Mouse (Mus musculus) liver, embryonic 13.5 days (tissue): ENCODE data around the gene Zwilch. TPM values are rescaled to one million over a fixed set of nuclear protein-coding genes. Genes with fewer than 3 reads are reported as not detected.
"Not testable (repeated sequence)": the region's sequence is repeated elsewhere in the genome, so short reads cannot be mapped to it uniquely, and the experiment has no call there.

ENCODE experiments used
- ATAC-seq: fragments of 200-750 bp; cut with Nextera tagmentation; 2 replicates; pipeline ENCODE4 v1.8.0; 2017; ENCODE audit warnings: low read depth, mild to moderate bottlenecking, moderate number of reproducible peaks, moderate library complexity
- DNase-seq: peaks from one replicate; pipeline ENCODE4 v3.0.0; 2022
- H3K27ac ChIP-seq: fragments of 300-500 bp; sonication (generic); 2 replicates; pipeline ENCODE4 v1.5.1; 2015; ENCODE audit warnings: moderate library complexity, mild to moderate bottlenecking, inconsistent platforms
- H3K27me3 ChIP-seq: fragments of 300-500 bp; sonication (generic); 2 replicates; pipeline ENCODE4 v1.6.1; 2015; ENCODE audit warnings: mild to moderate bottlenecking, inconsistent platforms
- H3K36me3 ChIP-seq: fragments of 300-500 bp; sonication (generic); 2 replicates; pipeline ENCODE4 v1.6.1; 2015; ENCODE audit warnings: mild to moderate bottlenecking, inconsistent platforms
- H3K4me1 ChIP-seq: fragments of 300-500 bp; sonication (generic); replicated peaks from 2 replicates; pipeline ENCODE4 v1.6.1; 2015; ENCODE audit warnings: inconsistent platforms
- H3K4me2 ChIP-seq: fragments of 300-500 bp; sonication (generic); 2 replicates; pipeline ENCODE4 v1.6.1; 2015; ENCODE audit warnings: inconsistent platforms, mild to moderate bottlenecking, moderate library complexity
- H3K4me3 ChIP-seq: fragments of 300-500 bp; sonication (generic); replicated peaks from 2 replicates; pipeline ENCODE4 v1.5.1; 2015; ENCODE audit warnings: mild to moderate bottlenecking, inconsistent platforms
- H3K9ac ChIP-seq: fragments of 300-500 bp; sonication (generic); 2 replicates; pipeline ENCODE4 v1.6.1; 2015; ENCODE audit warnings: mild to moderate bottlenecking, inconsistent platforms
- H3K9me3 ChIP-seq: fragments of 300-500 bp; sonication (generic); replicated peaks from 2 replicates; pipeline ENCODE4 v1.6.1; 2016; ENCODE audit warnings: inconsistent platforms
- WGBS: fragments of 180-500 bp; shearing (Covaris S2); methylation state at CpG from one replicate; pipeline ENCODE4 v1.1.7; 2015; ENCODE audit not compliant: insufficient replicate concordance; 5-methylcytosine and 5-hydroxymethylcytosine counted together
- polyA plus RNA-seq: library from polyadenylated mRNA; unstranded; fragments of >200 nt; fragmentation: Nextera tagmentation; extraction: Ambion mirVana; gene quantifications from 2 replicates; pipeline ENCODE4 v1.2.1, GENCODE M21; 2015

Gene Zwilch
- polyA plus RNA-seq, 1 experiment from 2014 or later: 14.7 TPM

DNA sequence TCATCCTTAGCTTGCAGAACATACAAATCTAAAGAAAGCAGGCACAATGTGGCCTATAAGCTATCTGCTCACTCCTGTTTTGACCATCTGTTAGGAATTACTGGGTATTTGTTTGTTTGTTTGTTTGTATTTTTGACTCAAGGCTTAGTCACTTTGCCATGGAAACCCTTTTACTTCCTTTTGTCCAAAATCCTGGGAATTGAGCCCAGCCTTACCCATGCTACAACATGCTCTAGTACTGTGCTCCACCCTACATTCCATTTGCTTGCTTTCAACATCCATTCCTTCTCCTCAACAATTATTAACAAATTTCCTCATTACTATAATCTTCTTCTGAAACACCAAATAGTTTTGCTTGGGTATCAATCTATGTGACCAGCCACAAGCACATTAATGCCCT, 30.0 kb upstream of the Zwilch start:
- no peak for ATAC-seq
- Histone ChIP-seq H3K36me3 (peaks cover 21% of the 10 kb centered on the region), H3K27ac (no peak overlapping the region)

GRCm38 (mm10) chr9:64202331-64202730, 29.4 kb upstream of the Zwilch start:
- Histone ChIP-seq H3K9me3 (no peaks in the 10 kb centered on the region), H3K9ac (no peak overlapping the region), H3K36me3 (peaks cover 21% of the 10 kb centered on the region), H3K4me1 (no peaks in the 10 kb centered on the region), H3K4me3 (no peak overlapping the region), H3K27ac (no peak overlapping the region), H3K27me3 (no peaks in the 10 kb centered on the region), H3K4me2 (no peak overlapping the region)
- ATAC-seq (no peak), DNase-seq (no peak)

More for the DNA sequence above, 30.0 kb upstream of the Zwilch start:
- Histone ChIP-seq H3K4me2 (no peak overlapping the region), H3K4me3 (no peak overlapping the region), H3K27me3 (no peaks in the 10 kb centered on the region), H3K4me1 (no peaks in the 10 kb centered on the region), H3K9me3 (no peaks in the 10 kb centered on the region), H3K9ac (no peak overlapping the region)
- DNase-seq: no peak

GRCm38 (mm10) chr9:64199897-64200296, 27.0 kb upstream of the Zwilch start:
- ATAC-seq: no peak
- WGBS: 50% methylated on average over 2 of the region's 2 CpGs

GRCm38 (mm10) chr9:64198763-64199418, 26.0 kb upstream of the Zwilch start:
- 77% methylated on average over 7 of the region's 7 CpGs for WGBS
- not testable (repeated sequence) for DNase-seq, H3K4me1 ChIP-seq, ATAC-seq, H3K4me3 ChIP-seq, H3K9me3 ChIP-seq, H3K4me2 ChIP-seq, H3K27me3 ChIP-seq, H3K27ac ChIP-seq, H3K36me3 ChIP-seq, H3K9ac ChIP-seq

More at GRCm38 (mm10) chr9:64199897-64200296, 27.0 kb upstream of the Zwilch start:
- no peaks in the 10 kb centered on the region for H3K9me3 ChIP-seq
- H3K9ac ChIP-seq: no peak overlapping the region
- H3K4me2 ChIP-seq: no peak overlapping the region
- no peak for DNase-seq
- H3K27me3 ChIP-seq: no peaks in the 10 kb centered on the region
- no peak overlapping the region for H3K27ac ChIP-seq
- H3K4me3 ChIP-seq: no peak overlapping the region
- no peaks in the 10 kb centered on the region for H3K4me1 ChIP-seq
- H3K36me3 ChIP-seq: peaks cover 14% of the 10 kb centered on the region; the same call in 1 of the 2 replicates

DNA sequence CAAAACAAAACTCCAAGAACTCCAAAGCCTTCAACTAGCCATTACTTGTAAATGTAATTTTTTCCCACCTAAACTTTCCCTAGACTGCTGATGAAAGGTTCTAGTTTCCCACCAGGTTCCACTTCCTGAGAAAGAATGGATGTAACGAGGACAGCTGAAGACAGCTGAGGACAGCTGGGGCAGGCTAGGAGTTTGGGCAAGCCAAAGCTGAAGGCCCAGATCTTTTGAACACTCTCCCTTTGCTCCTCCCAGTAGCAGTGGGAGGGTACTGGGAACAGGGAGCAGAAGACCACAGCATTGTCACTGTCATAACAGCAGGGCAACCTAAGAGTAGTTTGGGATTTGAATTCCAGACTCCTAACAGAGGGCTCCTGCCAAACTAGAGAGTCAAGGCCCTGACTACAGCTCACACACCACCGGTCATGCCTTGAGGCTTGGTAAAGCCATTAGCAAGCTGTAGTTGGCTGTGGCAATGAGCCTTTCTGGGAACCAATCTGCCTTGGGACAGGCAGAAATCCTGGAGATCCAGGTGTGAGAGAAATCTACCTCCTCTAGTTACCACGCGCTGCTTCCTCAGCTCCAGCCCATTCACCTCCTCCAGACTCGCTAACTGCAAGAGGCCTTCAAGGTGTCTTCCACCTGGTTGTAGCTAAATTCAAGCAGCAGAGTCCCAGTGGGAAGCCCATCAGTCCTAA, 25.3 kb upstream of the Zwilch start:
- Histone ChIP-seq H3K9me3 (no peaks in the 10 kb centered on the region), H3K4me3 (no peak overlapping the region), H3K27me3 (no peaks in the 10 kb centered on the region), H3K4me2 (no peak overlapping the region), H3K27ac (no peak overlapping the region), H3K4me1 (no peaks in the 10 kb centered on the region), H3K36me3 (peaks cover 14% of the 10 kb centered on the region; the same call in 1 of the 2 replicates), H3K9ac (no peak overlapping the region)
- ATAC-seq: no peak
- 78% methylated on average over 5 of the region's 5 CpGs for WGBS
- no peak for DNase-seq

GRCm38 (mm10) chr9:64197524-64197923, 24.6 kb upstream of the Zwilch start:
- Histone ChIP-seq H3K4me1 (no peaks in the 10 kb centered on the region), H3K9ac (no peak overlapping the region), H3K27me3 (no peaks in the 10 kb centered on the region), H3K4me3 (no peak overlapping the region), H3K9me3 (no peaks in the 10 kb centered on the region), H3K27ac (no peak overlapping the region), H3K4me2 (no peak overlapping the region), H3K36me3 (peaks cover 13% of the 10 kb centered on the region)
- ATAC-seq: no peak
- no peak for DNase-seq
- WGBS: 80% methylated on average over 8 of the region's 8 CpGs

DNA sequence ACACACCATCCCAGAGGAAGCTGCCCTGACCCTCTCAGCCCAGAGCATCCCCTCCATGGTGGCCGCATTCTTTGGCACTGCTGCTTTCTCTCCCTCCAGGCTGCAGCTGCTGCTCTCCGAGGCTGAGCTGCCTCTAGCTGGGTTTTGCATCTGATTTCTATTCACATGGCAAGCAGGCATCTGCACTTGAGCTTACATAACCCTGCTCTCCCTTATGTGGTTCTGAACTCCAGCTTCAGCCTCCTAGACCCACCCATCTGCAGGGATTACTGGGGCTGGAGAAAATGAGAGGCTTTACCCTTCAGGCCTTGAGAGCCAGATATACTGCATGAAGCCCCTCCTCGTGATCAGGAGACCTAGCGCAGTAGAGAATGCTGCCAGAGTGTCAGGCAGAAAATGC, 22.6 kb upstream of the Zwilch start:
- ATAC-seq (no peak), DNase-seq (no peak)
- 78% methylated on average over 4 of the region's 4 CpGs for WGBS
- Histone ChIP-seq H3K27me3 (no peaks in the 10 kb centered on the region), H3K4me3 (no peak overlapping the region), H3K9ac (no peak overlapping the region), H3K36me3 (peaks cover 28% of the 10 kb centered on the region), H3K27ac (no peak overlapping the region), H3K9me3 (no peaks in the 10 kb centered on the region), H3K4me2 (no peak overlapping the region), H3K4me1 (no peaks in the 10 kb centered on the region)

DNA sequence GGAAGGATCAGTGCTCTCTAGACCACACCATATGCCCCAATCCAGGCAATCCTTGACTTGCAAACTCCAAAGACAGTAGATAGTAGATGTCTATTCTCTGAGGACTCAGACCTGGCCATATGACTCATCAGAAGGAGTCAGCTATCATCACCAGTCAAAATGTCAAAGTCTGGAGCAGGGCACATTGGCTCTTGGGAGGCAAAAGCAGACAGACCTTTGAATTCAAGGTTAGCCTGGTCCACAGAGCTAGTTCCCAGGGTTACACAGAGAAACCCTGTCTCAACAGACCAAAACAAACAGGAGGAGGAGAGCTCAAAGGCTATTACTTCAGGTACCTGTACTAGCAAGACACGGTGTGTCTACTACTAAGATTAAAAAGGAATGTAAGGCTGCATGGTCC, 21.0 kb upstream of the Zwilch start:
- DNase-seq: no peak
- H3K4me3 ChIP-seq: no peak overlapping the region
- H3K36me3 ChIP-seq: peaks cover 36% of the 10 kb centered on the region
- WGBS: 92% methylated on average over 1 of the region's 1 CpGs
- no peak overlapping the region for H3K9ac ChIP-seq
- no peaks in the 10 kb centered on the region for H3K9me3 ChIP-seq
- no peaks in the 10 kb centered on the region for H3K27me3 ChIP-seq
- no peak for ATAC-seq
- no peak overlapping the region for H3K27ac ChIP-seq
- H3K4me1 ChIP-seq: no peaks in the 10 kb centered on the region
- H3K4me2 ChIP-seq: no peak overlapping the region

GRCm38 (mm10) chr9:64184166-64184840, 11.4 kb upstream of the Zwilch start:
- no peak for ATAC-seq
- 86% methylated on average over 5 of the region's 5 CpGs for WGBS
- H3K4me1 ChIP-seq: peaks cover 17% of the 10 kb centered on the region
- DNase-seq: no peak
- no peaks in the 10 kb centered on the region for H3K27me3 ChIP-seq
- no peak overlapping the region for H3K27ac ChIP-seq
- no peak overlapping the region for H3K9ac ChIP-seq
- peaks cover 59% of the 10 kb centered on the region for H3K36me3 ChIP-seq
- no peak overlapping the region for H3K4me2 ChIP-seq
- H3K4me3 ChIP-seq: no peak overlapping the region
- no peaks in the 10 kb centered on the region for H3K9me3 ChIP-seq

GRCm38 (mm10) chr9:64183295-64183694, 10.4 kb upstream of the Zwilch start:
- not testable (repeated sequence) for H3K9ac ChIP-seq, H3K27me3 ChIP-seq, DNase-seq, H3K27ac ChIP-seq, H3K9me3 ChIP-seq, H3K4me3 ChIP-seq, H3K4me2 ChIP-seq, ATAC-seq
- H3K36me3 ChIP-seq: peaks cover 66% of the 10 kb centered on the region
- WGBS: 84% methylated on average over 5 of the region's 5 CpGs
- peaks cover 24% of the 10 kb centered on the region for H3K4me1 ChIP-seq

GRCm38 (mm10) chr9:64178974-64179646, 6.2 kb upstream of the Zwilch start, which contains the start of gene Snapc5:
Snapc5 (plus strand) TSS chr9:64179274.
- Histone ChIP-seq H3K27ac (peak within 1 kb of the TSS; percentile 80), H3K9ac (peak within 1 kb of the TSS; percentile 87), H3K4me2 (peak within 1 kb of the TSS; percentile 81), H3K36me3 (peaks cover 83% of the 10 kb centered on the region), H3K4me1 (peaks cover 49% of the 10 kb centered on the region), H3K4me3 (peak within 1 kb of the TSS; percentile 80), H3K9me3 (no peaks in the 10 kb centered on the region), H3K27me3 (no peaks in the 10 kb centered on the region)
- ATAC-seq: peak; percentile 91
- DNase-seq: peak; percentile 82
- under 1% methylated on average over 35 of the region's 35 CpGs for WGBS
